Mouse (Mus musculus) lung, adult 2 months (tissue): ENCODE measurements at regions not wholly inside any gene's neighbourhood (a gene's known extent, or its start where the extent isn't known, plus 50 kb on each side); places are given as distances from the start of the nearest gene placed in this dataset.

Experiments
- CTCF ChIP-seq: fragments of 200-500 bp; IDR thresholded peaks from 2 replicates; pipeline ENCODE4 v1.5.1; 2011; ENCODE audit warnings: mild to moderate bottlenecking, low read length, control low read depth; ENCODE audit not compliant: insufficient read depth
- POLR2A ChIP-seq: fragments of 200-500 bp; IDR thresholded peaks from 2 replicates; pipeline ENCODE4 v1.6.1; 2011; ENCODE audit warnings: low read depth, mild to moderate bottlenecking, control low read depth, low read length, borderline replicate concordance; ENCODE audit errors: extremely low read depth

DNA sequence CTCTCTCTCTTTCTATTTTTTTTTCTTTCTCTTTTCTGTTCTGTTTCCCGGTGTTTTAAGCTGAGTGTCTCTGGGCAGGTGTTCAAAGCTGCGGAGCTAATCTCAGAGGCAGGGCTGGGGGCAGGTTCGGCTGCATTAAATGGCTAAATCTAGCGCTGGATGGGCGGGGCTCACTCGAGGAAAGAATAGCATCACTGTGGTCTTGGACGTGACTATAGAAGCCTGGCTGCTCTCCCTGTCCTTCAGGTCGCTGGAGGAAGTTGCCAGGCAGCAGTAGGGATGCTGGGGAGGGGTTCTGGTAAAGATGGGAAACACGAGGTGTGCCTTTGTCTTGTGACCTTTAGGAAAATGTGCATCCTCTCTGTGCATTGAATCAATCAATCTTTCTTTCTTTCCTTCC lies 88.0 kb upstream of the Runx3 start:
- TF ChIP-seq CTCF (no peak), POLR2A (no peak)
